Comparison of ENCODE assay signal across 9 mouse cellular contexts in genomic region chr17:56251136-56251829, GRCm38 (mm10). TPM values are rescaled to one million over a fixed set of nuclear protein-coding genes. Genes with fewer than 3 reads are reported as not detected.
DNase-seq lines count a peak whose midpoint lies in the region; ATAC-seq lines count a peak whose summit lies in the region.
"Had no signal": no experiment of that assay in that cellular context is flagged by ENCODE, and none has a peak within 500 bp of the region (broad histone marks: within the 10 kb centered on the region; RNA-seq: fewer than 3 reads in every experiment).

No protein-coding gene starts in this region.

- ATAC-seq in embryonic facial prominence, embryonic 12.5 days (ENCODE audit: insufficient number of reproducible peaks, insufficient read depth, low FRiP score, low TSS enrichment), result no peak
- peak; percentile 62 to 66 for ATAC-seq in hematopoietic stem cell, adult 5-6 weeks (replicated peaks in 1 of 2; ENCODE audit: insufficient read depth in 1 of 2, low FRiP score in 2 of 2, low TSS enrichment in 1 of 2, low read depth in 1 of 2, poor library complexity in 2 of 2, severe bottlenecking in 2 of 2)

- no peaks in the 10 kb centered on the region for H3K27me3 ChIP-seq in embryonic facial prominence, embryonic 12.5 days
- H3K27me3 ChIP-seq: limb, embryonic 15.5 days had no signal

- H3K9me3 ChIP-seq in embryonic facial prominence, embryonic 12.5 days, result no peaks in the 10 kb centered on the region
- H3K9me3 ChIP-seq: limb, embryonic 15.5 days had no signal

- H3K4me1 ChIP-seq in embryonic facial prominence, embryonic 12.5 days, result peaks cover 9% of the 10 kb centered on the region; the same call in 1 of the 2 replicates

- peak; percentile 70 to 92 for DNase-seq in adrenal gland, adult (ENCODE audit: inconsistent age in 2 of 2, low spot score in 1 of 2)
- no peak for DNase-seq in adrenal gland, postnatal 4 days (ENCODE audit: low spot score in 2 of 2)
- peak; percentile 86 for DNase-seq in ZHBTc4 (ENCODE audit: low read depth, low spot score)
- DNase-seq in layer of hippocampus, adult 9-11 months, result peak; percentile 86
- peak; percentile 78 to 82 for DNase-seq in lung, postnatal 4 days
- peak; percentile 70 for DNase-seq in right cerebral cortex, postnatal 14 days

- 0 out of 2 replicates have a peak overlapping the region, but pooled peaks have one; percentile 6 for H3K4me2 ChIP-seq in embryonic facial prominence, embryonic 12.5 days (replicated peaks)
- H3K4me2 ChIP-seq: limb, embryonic 15.5 days had no signal

- no peaks in the 10 kb centered on the region for H3K36me3 ChIP-seq in embryonic facial prominence, embryonic 12.5 days
- H3K36me3 ChIP-seq: limb, embryonic 15.5 days had no signal

- no peak overlapping the region for H3K9ac ChIP-seq in embryonic facial prominence, embryonic 12.5 days
- H3K9ac ChIP-seq: limb, embryonic 15.5 days had no signal

- no peak overlapping the region for H3K4me3 ChIP-seq in embryonic facial prominence, embryonic 12.5 days
- H3K4me3 ChIP-seq: limb, embryonic 15.5 days had no signal

- 25% methylated on average over 6 of the region's 6 CpGs for WGBS in embryonic facial prominence, embryonic 12.5 days

- no peak overlapping the region for H3K27ac ChIP-seq in embryonic facial prominence, embryonic 12.5 days
- H3K27ac ChIP-seq: limb, embryonic 15.5 days had no signal

RNA-seq across cellular contexts. Expression of gene Fem1a, which starts 5.3 kb away (rescaled TPM):
- total RNA-seq in adrenal gland, postnatal 4 days (2021), result 10 to 100 TPM; 30.5 to 33.5 TPM
- 15.3 and 15.5 TPM in 2 replicates for polyA plus RNA-seq in embryonic facial prominence, embryonic 12.5 days (2016; fragmentation: Nextera tagmentation; extraction: Ambion mirVana)
- 16.4 and 17.1 TPM in 2 replicates for total RNA-seq in hematopoietic stem cell, adult 5-6 weeks (2017)

RNA-seq across cellular contexts. Expression of gene Ticam1, which starts 25.3 kb away (rescaled TPM):
- 10 to 100 TPM; 21.0 to 22.2 TPM for total RNA-seq in adrenal gland, postnatal 4 days (2021)
- 2.7 and 3.5 TPM in 2 replicates for polyA plus RNA-seq in embryonic facial prominence, embryonic 12.5 days (2016; fragmentation: Nextera tagmentation; extraction: Ambion mirVana)
- 3.5 and 6.1 TPM in 2 replicates for total RNA-seq in hematopoietic stem cell, adult 5-6 weeks (2017)

RNA-seq across cellular contexts. Expression of gene Dpp9, which starts 32.6 kb away (rescaled TPM):
- 10 to 100 TPM; 34.4 to 37.3 TPM for total RNA-seq in adrenal gland, postnatal 4 days (2021)
- polyA plus RNA-seq in embryonic facial prominence, embryonic 12.5 days (2016; fragmentation: Nextera tagmentation; extraction: Ambion mirVana), result 41.4 and 43.4 TPM in 2 replicates
- total RNA-seq in hematopoietic stem cell, adult 5-6 weeks (2017), result 9.7 TPM in 2 replicates

RNA-seq across cellular contexts. Expression of gene Plin3, which starts 41.4 kb away (rescaled TPM):
- 10 to 100 TPM; 83.2 to 87.5 TPM for total RNA-seq in adrenal gland, postnatal 4 days (2021)
- 56.6 and 67.4 TPM in 2 replicates for polyA plus RNA-seq in embryonic facial prominence, embryonic 12.5 days (2016; fragmentation: Nextera tagmentation; extraction: Ambion mirVana)
- total RNA-seq in hematopoietic stem cell, adult 5-6 weeks (2017), result 17.1 and 23.8 TPM in 2 replicates

RNA-seq across cellular contexts. Expression of gene Arrdc5, which starts 48.8 kb away (rescaled TPM):
- not detected for total RNA-seq in adrenal gland, postnatal 4 days (2021)
- not detected in 2 replicates for polyA plus RNA-seq in embryonic facial prominence, embryonic 12.5 days (2016; fragmentation: Nextera tagmentation; extraction: Ambion mirVana)
- total RNA-seq in hematopoietic stem cell, adult 5-6 weeks (2017), result not detected in 2 replicates
- polyA plus RNA-seq: limb, embryonic 15.5 days had no signal

Comparison
In these comparisons a context has a peak if more than half of its experiments do, and no peak if none do; other contexts are left out.
1. DNase-seq: peak in adrenal gland, adult (2 of 2), ZHBTc4 (single experiment), layer of hippocampus, adult 9-11 months (single experiment), lung, postnatal 4 days (2 of 2) and right cerebral cortex, postnatal 14 days (single experiment); none in adrenal gland, postnatal 4 days (0 of 2).